Mouse (Mus musculus): ENCODE results near the gene Epb41l4b. TPM values are rescaled to one million over a fixed set of nuclear protein-coding genes. Genes with fewer than 3 reads are reported as not detected.

Epb41l4b gene
- polyA plus RNA-seq, 1 experiment from 2014 or later, result 7.0 TPM

DNA sequence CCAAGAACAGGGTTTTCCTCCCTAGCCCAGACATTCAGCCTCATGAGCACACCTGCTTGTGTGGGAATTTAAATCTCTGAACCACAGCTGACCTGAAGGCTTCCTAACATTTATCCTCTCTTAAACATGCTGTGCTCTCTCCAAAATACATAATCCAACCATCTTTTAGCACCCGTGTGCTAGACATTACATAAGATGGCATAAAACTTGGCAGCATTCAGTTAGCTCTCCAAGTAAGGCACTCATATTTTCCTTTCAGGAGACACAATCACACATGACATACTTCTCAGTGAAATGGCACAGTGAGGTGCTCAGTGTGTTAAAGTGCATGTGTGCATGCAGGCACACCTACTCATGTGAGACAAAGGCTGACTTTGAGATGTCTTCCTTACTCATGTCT is 200.7 kb downstream of the Epb41l4b start:
- no peaks in the 10 kb centered on the region for H3K36me3 ChIP-seq (ENCODE audit: insufficient read depth, low read length)
- ATAC-seq (replicated peaks; ENCODE audit: low FRiP score, low read depth), result no peak
- H3K4me3 ChIP-seq (replicated peaks; ENCODE audit: low read depth, low read length), result no peak overlapping the region
- H3K4me1 ChIP-seq (replicated peaks; ENCODE audit: insufficient read depth, low read length), result peaks cover 29% of the 10 kb centered on the region
- no peak overlapping the region for H3K4me2 ChIP-seq (ENCODE audit: low read length)
- H3K9ac ChIP-seq (ENCODE audit: low read depth, low read length), result no peak overlapping the region
- H3K9me3 ChIP-seq (replicated peaks; ENCODE audit: low read length), result no peaks in the 10 kb centered on the region
- H3K27ac ChIP-seq, result no peak overlapping the region
- TF ChIP-seq CTCF (IDR thresholded peaks at IDR 0.05; ENCODE audit: low read depth), result no peak
- DNase-seq (ENCODE audit: low spot score), result no peak
- 84% methylated on average over 1 of the region's 1 CpGs for WGBS
- no peaks in the 10 kb centered on the region for H3K27me3 ChIP-seq (ENCODE audit: insufficient read depth, low read length)

Other genes with a start within 250 kb of the Epb41l4b start
- gene Tmem245, start 196.0 kb downstream of the Epb41l4b start, polyA plus RNA-seq (2015; fragmentation: Nextera tagmentation; extraction: Ambion mirVana), result 5.6 and 6.4 TPM in 2 replicates
- gene Frrs1l, start 153.0 kb downstream of the Epb41l4b start, polyA plus RNA-seq (2015; fragmentation: Nextera tagmentation; extraction: Ambion mirVana), result 0.12 and 0.14 TPM in 2 replicates
- gene Ptpn3, start 158.4 kb upstream of the Epb41l4b start, polyA plus RNA-seq (2015; fragmentation: Nextera tagmentation; extraction: Ambion mirVana), result 7.7 and 9.2 TPM in 2 replicates

Data from kidney, postnatal 0 days (tissue).